ENCODE assay signal across 25 mouse cellular contexts in the genomic region with DNA sequence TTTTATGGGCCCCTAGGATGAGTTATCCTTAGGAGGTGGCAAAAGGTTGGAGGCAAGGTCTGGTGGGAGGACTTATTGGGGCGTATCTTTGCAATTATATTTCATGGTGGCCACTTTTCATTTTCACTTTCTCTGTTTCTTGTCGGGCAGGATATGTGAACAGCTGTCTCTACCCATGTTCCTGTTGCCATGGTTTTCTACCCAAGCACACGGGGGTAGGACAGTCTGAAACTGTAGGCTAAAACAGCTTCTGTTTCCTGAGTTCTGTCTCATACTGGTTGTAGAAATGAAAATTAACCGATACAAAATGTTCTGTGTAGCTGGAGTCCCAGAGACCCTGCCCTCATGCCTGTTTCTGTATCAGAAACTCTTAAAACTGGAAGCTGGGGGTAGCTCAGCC. TPM values are rescaled to one million over a fixed set of nuclear protein-coding genes. Genes with fewer than 3 reads are reported as not detected.
"Had no signal": no experiment of that assay in that cellular context is flagged by ENCODE, and none has a peak within 500 bp of the region (broad histone marks: within the 10 kb centered on the region; RNA-seq: fewer than 3 reads in every experiment).

No protein-coding gene starts in this region.

- H3K9me3 ChIP-seq: heart, embryonic 12.5 days; hindbrain, embryonic 12.5 days; intestine, embryonic 15.5 days; limb, embryonic 10.5 days; liver, embryonic 15.5 days had no signal

- H3K4me1 ChIP-seq: heart, embryonic 12.5 days; hindbrain, embryonic 10.5 days; hindbrain, embryonic 12.5 days; intestine, embryonic 15.5 days; limb, embryonic 10.5 days; limb, embryonic 12.5 days; liver, embryonic 13.5 days; liver, embryonic 15.5 days had no signal

- DNase-seq: forebrain, postnatal 0 days; gastrocnemius, postnatal 14 days; gastrocnemius, postnatal 36 days; heart, adult 2 months; heart, postnatal 10 days; heart, postnatal 4 days; kidney, adult 18-20 months; kidney, adult 8-10 months; kidney, postnatal 10 days; kidney, postnatal 25 days; kidney, postnatal 4 days; liver; liver, embryonic 13.5 days had no signal

- ATAC-seq: forebrain, postnatal 0 days; hindbrain, embryonic 16.5 days; inflammation-experienced regulatory T-cells, adult 6 months; intestine, embryonic 15.5 days; intestine, postnatal 0 days had no signal

- H3K27ac ChIP-seq: heart, adult 2 months; hindbrain, embryonic 10.5 days; hindbrain, embryonic 12.5 days; hindbrain, embryonic 14.5 days; intestine, embryonic 15.5 days; left cerebral cortex, adult 2 months; limb, embryonic 10.5 days; limb, embryonic 12.5 days; liver, embryonic 13.5 days; liver, embryonic 15.5 days had no signal

- H3K27me3 ChIP-seq: heart, embryonic 12.5 days; hindbrain, embryonic 12.5 days; intestine, embryonic 15.5 days; limb, embryonic 12.5 days; liver, embryonic 13.5 days; liver, embryonic 15.5 days had no signal

- H3K36me3 ChIP-seq: heart, embryonic 12.5 days; hindbrain, embryonic 10.5 days; hindbrain, embryonic 12.5 days; intestine, embryonic 15.5 days; limb, embryonic 10.5 days; limb, embryonic 12.5 days; liver, embryonic 13.5 days; liver, embryonic 15.5 days had no signal

- H3K4me3 ChIP-seq: heart, adult 2 months; heart, embryonic 12.5 days; hindbrain, embryonic 10.5 days; hindbrain, embryonic 12.5 days; intestine, embryonic 15.5 days; left cerebral cortex, adult 2 months; limb, embryonic 10.5 days; limb, embryonic 12.5 days; liver, embryonic 13.5 days; liver, embryonic 15.5 days had no signal

RNA-seq across cellular contexts. Expression of a gene that starts 39.4 kb away (rescaled TPM):
- total RNA-seq: gastrocnemius, postnatal 36 days had no signal
- polyA plus RNA-seq: inflammation-experienced regulatory T-cells, adult 6 months; liver, embryonic 15.5 days had no signal
